Mouse (Mus musculus) stomach, embryonic 15.5 days (tissue): ENCODE data around the gene Anapc15-ps. TPM values are rescaled to one million over a fixed set of nuclear protein-coding genes. Genes with fewer than 3 reads are reported as not detected.

ENCODE experiments used
- ATAC-seq: fragments of 200-750 bp; cut with Nextera tagmentation; 2 replicates; pipeline ENCODE4 v1.8.0; 2017; ENCODE audit warnings: low read depth, moderate number of reproducible peaks, moderate TSS enrichment; ENCODE audit not compliant: insufficient read depth, low FRiP score
- H3K27ac ChIP-seq: fragments of 300-500 bp; sonication (generic); 2 replicates; pipeline ENCODE4 v1.5.1; 2015; ENCODE audit warnings: mild to moderate bottlenecking, inconsistent platforms
- H3K27me3 ChIP-seq: fragments of 300-500 bp; sonication (generic); replicated peaks from 2 replicates; pipeline ENCODE4 v1.6.1; 2015; ENCODE audit warnings: inconsistent platforms
- H3K36me3 ChIP-seq: fragments of 300-500 bp; sonication (generic); 2 replicates; pipeline ENCODE4 v1.6.1; 2015; ENCODE audit warnings: inconsistent platforms
- H3K4me1 ChIP-seq: fragments of 300-500 bp; sonication (generic); 2 replicates; pipeline ENCODE4 v1.6.1; 2015; ENCODE audit warnings: inconsistent platforms
- H3K4me2 ChIP-seq: fragments of 300-500 bp; sonication (generic); 2 replicates; pipeline ENCODE4 v1.6.1; 2015; ENCODE audit warnings: mild to moderate bottlenecking, inconsistent platforms
- H3K4me3 ChIP-seq: fragments of 300-500 bp; sonication (generic); replicated peaks from 2 replicates; pipeline ENCODE4 v1.5.1; 2015; ENCODE audit warnings: inconsistent platforms
- H3K9ac ChIP-seq: fragments of 300-500 bp; sonication (generic); 2 replicates; pipeline ENCODE4 v1.6.1; 2015; ENCODE audit warnings: inconsistent platforms
- H3K9me3 ChIP-seq: fragments of 300-500 bp; sonication (generic); 2 replicates; pipeline ENCODE4 v1.6.1; 2016; ENCODE audit warnings: inconsistent platforms
- WGBS: fragments of 180-500 bp; shearing (Covaris S2); methylation state at CpG from one replicate; pipeline ENCODE4 v1.1.7; 2015; 5-methylcytosine and 5-hydroxymethylcytosine counted together
- polyA plus RNA-seq: library from polyadenylated mRNA; unstranded; fragments of >200 nt; fragmentation: Nextera tagmentation; extraction: Ambion mirVana; gene quantifications from 2 replicates; pipeline ENCODE4 v1.2.1, GENCODE M21; 2015

Gene Anapc15-ps
- polyA plus RNA-seq: 0.40 TPM in 1 of 2 replicates, not detected in the other

DNA sequence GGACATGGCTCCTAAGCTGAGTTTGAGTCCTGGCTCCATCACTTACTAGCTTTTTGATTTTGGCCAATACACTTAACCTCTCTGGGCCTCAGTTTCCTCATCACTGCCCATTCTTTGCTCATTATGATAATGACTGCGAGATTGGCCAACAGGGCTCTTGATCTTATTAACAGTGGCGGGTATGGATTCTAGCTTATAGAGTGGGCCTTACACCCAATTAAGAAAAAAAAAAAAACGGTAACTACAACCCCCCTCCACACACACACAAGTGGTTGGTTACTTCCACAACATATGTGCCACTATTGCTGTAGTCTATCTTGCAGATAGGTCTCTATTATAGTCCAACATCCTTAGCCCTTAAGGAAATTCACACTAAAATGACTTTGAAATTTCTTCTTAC lies at the start of gene Anapc15-ps:
Gene Anapc15-ps, minus strand, starts transcription at position 101 of the 400 bp plus-strand sequence.
- H3K4me3 ChIP-seq: no peak within 1 kb of the TSS
- ATAC-seq: no peak
- H3K4me2 ChIP-seq: no peak within 1 kb of the TSS
- peaks cover 3% of the 10 kb centered on the region; the same call in 1 of the 2 replicates for H3K4me1 ChIP-seq
- H3K9ac ChIP-seq: no peak within 1 kb of the TSS
- no peaks in the 10 kb centered on the region for H3K27me3 ChIP-seq
- H3K27ac ChIP-seq: no peak within 1 kb of the TSS
- no peaks in the 10 kb centered on the region for H3K9me3 ChIP-seq
- 87% methylated on average over 3 of the region's 3 CpGs for WGBS
- H3K36me3 ChIP-seq: no peaks in the 10 kb centered on the region

DNA sequence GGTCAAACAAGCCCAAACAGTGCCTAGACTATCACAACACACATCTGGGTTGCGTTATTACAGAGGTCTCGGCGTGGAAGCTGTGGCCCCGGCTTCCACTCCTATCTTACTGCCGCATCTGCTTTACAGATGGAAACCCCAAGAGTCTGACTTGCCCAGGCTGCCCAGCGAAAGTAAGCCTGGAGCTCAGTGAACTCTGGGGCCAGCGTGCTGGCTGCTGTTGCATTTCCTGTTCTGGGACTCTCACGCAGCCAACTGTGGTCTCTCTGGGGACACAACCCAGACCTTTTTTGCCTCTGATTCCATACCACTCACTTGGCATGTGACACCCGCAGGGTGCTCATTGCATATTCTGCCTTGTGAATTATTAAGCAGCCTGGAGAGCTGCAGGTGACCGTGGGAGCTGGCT lies 49.0 kb upstream of the Anapc15-ps start:
- Histone ChIP-seq H3K27me3 (no peaks in the 10 kb centered on the region), H3K27ac (no peak overlapping the region), H3K4me1 (peaks cover 9% of the 10 kb centered on the region; the same call in 1 of the 2 replicates), H3K9ac (no peak overlapping the region), H3K4me3 (no peak overlapping the region), H3K4me2 (no peak overlapping the region), H3K36me3 (no peaks in the 10 kb centered on the region), H3K9me3 (no peaks in the 10 kb centered on the region)
- ATAC-seq: no peak; the same call in 1 of the 2 replicates
- 71% methylated on average over 10 of the region's 10 CpGs for WGBS

DNA sequence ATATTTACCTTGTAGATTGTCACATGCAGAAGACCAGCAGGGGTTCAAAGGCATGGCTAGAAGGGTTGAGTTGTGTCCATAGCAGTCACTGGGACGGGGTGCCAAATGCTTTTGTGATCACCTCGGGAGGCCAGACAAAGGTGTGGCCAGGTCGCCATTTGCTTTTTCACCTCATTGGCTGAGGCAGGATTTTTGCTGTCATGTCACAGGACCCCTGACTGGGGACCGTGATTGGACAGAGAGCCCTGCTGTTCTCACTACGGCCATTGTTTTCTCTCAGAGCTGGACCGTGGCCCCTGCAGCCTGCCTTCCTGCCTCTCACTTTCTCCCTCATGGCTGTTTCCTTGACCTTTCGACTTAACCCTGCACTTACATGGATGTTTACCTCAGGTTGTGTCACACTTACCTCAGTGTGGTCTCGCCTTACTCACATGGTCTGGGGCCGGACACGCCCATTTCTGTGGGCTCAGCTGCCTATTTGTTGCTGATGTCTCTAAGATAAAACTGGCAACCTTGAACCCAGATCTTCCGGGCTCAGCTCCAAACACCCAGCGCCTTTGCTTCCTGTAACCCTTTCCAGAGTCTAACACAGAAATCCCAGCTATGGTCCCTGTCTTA lies 47.0 kb upstream of the Anapc15-ps start:
- Histone ChIP-seq H3K36me3 (no peaks in the 10 kb centered on the region), H3K9ac (no peak overlapping the region), H3K4me1 (peaks cover 1% of the 10 kb centered on the region; the same call in 1 of the 2 replicates), H3K9me3 (no peaks in the 10 kb centered on the region), H3K27me3 (no peaks in the 10 kb centered on the region), H3K27ac (no peak overlapping the region), H3K4me3 (no peak overlapping the region), H3K4me2 (no peak overlapping the region)
- 64% methylated on average over 12 of the region's 12 CpGs for WGBS
- no peak for ATAC-seq

DNA sequence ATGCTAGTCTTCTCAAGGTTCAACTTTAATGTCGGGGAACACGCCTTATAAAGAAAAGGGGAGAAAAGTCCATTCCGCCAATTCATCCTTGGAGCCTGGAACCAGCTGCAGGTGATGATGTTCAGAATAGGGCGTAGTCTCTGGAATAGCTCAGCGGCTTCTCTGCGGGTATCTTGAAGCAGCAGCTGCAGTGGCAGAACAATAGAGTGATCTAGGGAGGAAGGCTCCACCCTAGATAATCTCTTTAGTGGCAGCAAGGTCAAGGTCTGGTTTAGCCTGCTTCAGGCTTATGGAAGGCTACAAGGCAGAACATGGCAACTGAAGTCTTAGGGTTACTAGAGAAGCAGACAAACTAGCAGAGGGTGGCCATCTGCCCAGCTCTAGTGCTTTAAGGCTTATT lies 46.2 kb upstream of the Anapc15-ps start:
- Histone ChIP-seq H3K4me2 (no peak overlapping the region), H3K4me3 (no peak overlapping the region), H3K4me1 (no peaks in the 10 kb centered on the region), H3K27ac (no peak overlapping the region), H3K36me3 (no peaks in the 10 kb centered on the region), H3K27me3 (no peaks in the 10 kb centered on the region), H3K9ac (no peak overlapping the region), H3K9me3 (no peaks in the 10 kb centered on the region)
- WGBS: 82% methylated on average over 6 of the region's 6 CpGs
- ATAC-seq: no peak

GRCm38 (mm10) chr10:95718760-95719159 lies 45.5 kb upstream of the Anapc15-ps start:
- Histone ChIP-seq H3K36me3 (no peaks in the 10 kb centered on the region), H3K27ac (no peak overlapping the region), H3K4me1 (no peaks in the 10 kb centered on the region), H3K9ac (no peak overlapping the region), H3K27me3 (no peaks in the 10 kb centered on the region), H3K4me2 (no peak overlapping the region), H3K9me3 (no peaks in the 10 kb centered on the region), H3K4me3 (no peak overlapping the region)
- 11% methylated on average over 1 of the region's 1 CpGs for WGBS
- no peak for ATAC-seq

- ATAC-seq: no peak
- H3K4me2 ChIP-seq: no peak overlapping the region
- no peaks in the 10 kb centered on the region for H3K9me3 ChIP-seq
- H3K4me1 ChIP-seq: 0 out of 2 replicates have a peak, but pooled peaks cover 2% of the 10 kb centered on the region
- no peak overlapping the region for H3K9ac ChIP-seq
- no peak overlapping the region for H3K4me3 ChIP-seq
- no peak overlapping the region for H3K27ac ChIP-seq
- WGBS: 75% methylated on average over 16 of the region's 16 CpGs
- H3K36me3 ChIP-seq: no peaks in the 10 kb centered on the region
- no peaks in the 10 kb centered on the region for H3K27me3 ChIP-seq
Observed at GRCm38 (mm10) chr10:95717106-95717680, 43.9 kb upstream of the Anapc15-ps start.

- 56% methylated on average over 6 of the region's 6 CpGs for WGBS
- Histone ChIP-seq H3K27me3 (no peaks in the 10 kb centered on the region), H3K9ac (no peak overlapping the region), H3K4me1 (0 out of 2 replicates have a peak, but pooled peaks cover 5% of the 10 kb centered on the region), H3K27ac (no peak overlapping the region), H3K4me3 (no peak overlapping the region), H3K4me2 (no peak overlapping the region), H3K36me3 (no peaks in the 10 kb centered on the region), H3K9me3 (no peaks in the 10 kb centered on the region)
- ATAC-seq: no peak
Observed at GRCm38 (mm10) chr10:95715687-95716086, 42.4 kb upstream of the Anapc15-ps start.

DNA sequence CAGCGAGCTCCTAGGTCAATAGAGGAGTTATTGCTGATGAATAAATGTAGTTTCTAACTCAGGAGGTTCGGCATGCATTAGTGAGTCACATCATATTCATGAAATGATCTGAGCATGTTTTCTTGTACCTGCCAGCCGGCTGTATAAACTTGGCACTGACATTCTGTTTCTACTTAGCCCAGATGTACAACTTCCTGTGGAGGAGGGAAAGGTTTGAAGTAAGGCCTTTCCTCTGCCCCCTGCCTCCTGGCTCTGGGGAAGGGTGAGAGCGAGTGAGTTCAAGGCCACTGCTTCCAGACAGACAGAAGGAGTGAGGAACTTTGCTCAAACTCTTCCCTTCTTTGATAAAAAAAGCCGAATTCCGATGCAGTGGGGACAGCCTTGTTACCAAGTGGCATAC lies 39.0 kb upstream of the Anapc15-ps start:
- H3K36me3 ChIP-seq: no peaks in the 10 kb centered on the region
- no peak for ATAC-seq
- H3K9ac ChIP-seq: no peak overlapping the region
- no peaks in the 10 kb centered on the region for H3K9me3 ChIP-seq
- H3K27me3 ChIP-seq: no peaks in the 10 kb centered on the region
- 42% methylated on average over 6 of the region's 6 CpGs for WGBS
- no peak overlapping the region for H3K4me2 ChIP-seq
- H3K27ac ChIP-seq: no peak overlapping the region
- H3K4me1 ChIP-seq: peaks cover 11% of the 10 kb centered on the region; the same call in 1 of the 2 replicates
- H3K4me3 ChIP-seq: no peak overlapping the region

GRCm38 (mm10) chr10:95709903-95710660 lies 36.8 kb upstream of the Anapc15-ps start:
- H3K4me1 ChIP-seq: peaks cover 11% of the 10 kb centered on the region; the same call in 1 of the 2 replicates
- no peaks in the 10 kb centered on the region for H3K9me3 ChIP-seq
- no peak overlapping the region for H3K4me3 ChIP-seq
- WGBS: 56% methylated on average over 8 of the region's 8 CpGs
- no peaks in the 10 kb centered on the region for H3K36me3 ChIP-seq
- no peak for ATAC-seq
- no peak overlapping the region for H3K4me2 ChIP-seq
- no peak overlapping the region for H3K27ac ChIP-seq
- no peak overlapping the region for H3K9ac ChIP-seq
- H3K27me3 ChIP-seq: no peaks in the 10 kb centered on the region

DNA sequence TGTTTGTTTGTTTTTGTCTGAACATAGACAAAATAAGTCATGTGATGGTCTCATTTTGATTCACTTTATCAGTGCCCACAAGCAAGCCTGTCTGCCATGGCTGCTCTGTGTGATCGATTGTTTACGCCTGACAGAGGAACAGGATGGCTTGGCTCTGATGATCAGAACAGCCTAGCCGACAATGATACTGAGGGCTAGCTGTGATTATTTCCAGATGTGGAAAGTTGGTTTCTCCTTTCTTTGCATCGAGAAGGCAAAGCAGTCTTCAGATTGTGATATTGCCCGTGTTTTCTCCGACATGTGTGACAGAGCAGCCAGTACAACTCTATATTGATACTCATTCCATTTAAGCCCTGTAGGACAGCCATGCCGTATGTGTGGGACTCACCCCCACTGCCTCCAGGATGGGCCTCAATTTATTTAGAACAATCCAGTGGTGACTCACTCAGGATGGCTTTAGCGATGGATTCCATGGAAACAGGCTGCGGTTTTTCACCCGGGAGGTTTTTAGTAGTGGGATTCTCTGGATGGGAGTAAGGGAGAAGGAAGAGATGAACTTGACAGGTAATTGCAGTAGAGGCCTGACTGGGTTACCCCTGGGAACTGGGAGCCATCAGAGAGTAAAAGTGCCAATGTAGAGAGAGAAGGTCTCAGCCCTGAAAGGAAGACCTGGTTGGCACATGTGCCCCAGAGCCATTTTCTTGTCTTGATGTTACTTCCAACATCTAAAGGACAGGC lies 36.1 kb upstream of the Anapc15-ps start:
- Histone ChIP-seq H3K4me1 (peaks cover 11% of the 10 kb centered on the region; the same call in 1 of the 2 replicates), H3K4me3 (no peak overlapping the region), H3K27ac (no peak overlapping the region), H3K36me3 (no peaks in the 10 kb centered on the region), H3K9me3 (no peaks in the 10 kb centered on the region), H3K4me2 (no peak overlapping the region), H3K27me3 (no peaks in the 10 kb centered on the region), H3K9ac (no peak overlapping the region)
- no peak for ATAC-seq
- 63% methylated on average over 10 of the region's 10 CpGs for WGBS

- no peak overlapping the region for H3K4me3 ChIP-seq
- H3K9me3 ChIP-seq: no peaks in the 10 kb centered on the region
- WGBS: 47% methylated on average over 5 of the region's 5 CpGs
- no peak overlapping the region for H3K9ac ChIP-seq
- ATAC-seq: no peak
- no peaks in the 10 kb centered on the region for H3K27me3 ChIP-seq
- no peaks in the 10 kb centered on the region for H3K36me3 ChIP-seq
- H3K4me2 ChIP-seq: no peak overlapping the region
- H3K4me1 ChIP-seq: peaks cover 11% of the 10 kb centered on the region; the same call in 1 of the 2 replicates
- no peak overlapping the region for H3K27ac ChIP-seq
Observed at GRCm38 (mm10) chr10:95708001-95708400, 34.8 kb upstream of the Anapc15-ps start.
